Mouse (Mus musculus) heart, adult 2 months (tissue): ENCODE measurements around the gene Gbx2. TPM values are rescaled to one million over a fixed set of nuclear protein-coding genes. Genes with fewer than 3 reads are reported as not detected.
A peak's percentile ranks its signal among the peaks of the same experiment; 100 is the strongest.

ENCODE experiments used
- DNase-seq, 2 experiments: peaks; one replicate each; pipeline ENCODE4 v3.0.0; 2021
- H3K27ac ChIP-seq: fragments of 200-600 bp; 2 replicates; pipeline ENCODE4 v1.8.1; 2022
- H3K27me3 ChIP-seq: fragments of 200-500 bp; 2 replicates; pipeline ENCODE4 v1.6.1; 2012; ENCODE audit warnings: mild to moderate bottlenecking, low read length, inconsistent platforms, mixed read lengths; ENCODE audit not compliant: control insufficient read depth, insufficient read depth
- H3K36me3 ChIP-seq: fragments of 200-500 bp; 2 replicates; pipeline ENCODE4 v1.6.1; 2012; ENCODE audit warnings: low read length, inconsistent platforms; ENCODE audit not compliant: control insufficient read depth, insufficient read depth
- H3K4me1 ChIP-seq: fragments of 200-500 bp; 2 replicates; pipeline ENCODE4 v1.6.1; 2011; ENCODE audit warnings: low read length; ENCODE audit not compliant: control insufficient read depth, insufficient read depth
- H3K4me3 ChIP-seq: fragments of 200-600 bp; 2 replicates; pipeline ENCODE4 v1.8.1; 2022
- H3K79me2 ChIP-seq: fragments of 200-500 bp; replicated peaks from 2 replicates; pipeline ENCODE4 v1.6.1; 2012; ENCODE audit warnings: mild to moderate bottlenecking, inconsistent platforms, low read length, moderate library complexity, mixed read lengths; ENCODE audit not compliant: control insufficient read depth, insufficient read depth
- H3K9ac ChIP-seq: fragments of 200-500 bp; 2 replicates; pipeline ENCODE4 v1.6.1; 2012; ENCODE audit warnings: low read depth, mild to moderate bottlenecking, control low read depth, inconsistent platforms, low read length, mixed read lengths
- CTCF ChIP-seq: fragments of 200-600 bp; IDR thresholded peaks from 2 replicates; pipeline ENCODE4 v1.8.1; 2022; ENCODE audit warnings: antibody characterized with exemption, mild to moderate bottlenecking, moderate library complexity
- EP300 ChIP-seq: fragments of 200-500 bp; IDR thresholded peaks from 2 replicates; pipeline ENCODE4 v1.6.1; 2011; ENCODE audit warnings: low read depth, low read length, control low read depth; ENCODE audit not compliant: insufficient read depth
- POLR2A ChIP-seq: fragments of 200-500 bp; IDR thresholded peaks from 2 replicates; pipeline ENCODE4 v1.6.1; 2011; ENCODE audit warnings: mild to moderate bottlenecking, low read depth, low read length, control low read depth; ENCODE audit not compliant: insufficient read depth
- WGBS: fragments of 180-500 bp; shearing (Covaris S2); methylation state at CpG from one replicate; pipeline ENCODE4 v1.1.7; 2018; 5-methylcytosine and 5-hydroxymethylcytosine counted together
- intact Hi-C: fragments of 180-260 bp; cut with DNase I; formaldehyde crosslinking; loops from one replicate; pipeline ENCODE4 v1.15.1; 2025
- polyA plus RNA-seq: library from polyadenylated mRNA; depleted of rRNA; stranded (reverse); fragments of >200 nt; gene quantifications from 2 replicates; pipeline ENCODE4 v1.2.3, GENCODE M21; 2012
- total RNA-seq, 2 experiments: library from RNA; stranded (reverse); gene quantifications; 2 replicates each; pipeline ENCODE4 v1.2.3; 2021

Gene Gbx2
- total and polyA plus RNA-seq, 3 experiments, result 0.14 to 0.21 (median 0.18) TPM

DNA sequence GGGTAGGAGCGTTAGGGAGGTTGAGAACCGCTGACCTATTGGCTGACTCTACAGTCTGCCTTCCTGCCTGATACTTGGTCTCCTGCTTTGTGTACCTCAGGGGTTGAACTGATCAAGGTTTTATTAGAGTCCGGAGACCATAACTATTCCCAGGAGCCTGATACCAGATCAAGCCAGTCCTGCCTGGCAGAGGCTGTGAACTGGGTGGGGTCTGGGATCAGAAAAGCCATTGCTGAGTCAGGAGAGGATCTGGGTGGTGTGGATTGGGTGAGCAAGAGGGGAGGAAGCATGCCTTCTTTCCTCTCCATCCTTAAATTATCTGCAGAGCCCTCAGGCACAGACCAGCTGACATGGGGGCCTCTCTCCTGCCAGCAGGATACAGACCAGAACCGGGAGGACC lies 28.4 kb upstream of the Gbx2 start:
- no peak for TF ChIP-seq CTCF
- TF ChIP-seq POLR2A, result no peak
- no peak for TF ChIP-seq EP300
- no peak overlapping the region for H3K27ac ChIP-seq
- no peaks in the 10 kb centered on the region for H3K4me1 ChIP-seq
- no peaks in the 10 kb centered on the region for H3K27me3 ChIP-seq
- intact Hi-C loops, result no loop called here
- WGBS, result 82% methylated on average over 4 of the region's 4 CpGs
- no peaks in the 10 kb centered on the region for H3K79me2 ChIP-seq
- H3K9ac ChIP-seq, result no peak overlapping the region
- H3K4me3 ChIP-seq, result no peak overlapping the region
- DNase-seq, result no peak
- H3K36me3 ChIP-seq, result no peaks in the 10 kb centered on the region

DNA sequence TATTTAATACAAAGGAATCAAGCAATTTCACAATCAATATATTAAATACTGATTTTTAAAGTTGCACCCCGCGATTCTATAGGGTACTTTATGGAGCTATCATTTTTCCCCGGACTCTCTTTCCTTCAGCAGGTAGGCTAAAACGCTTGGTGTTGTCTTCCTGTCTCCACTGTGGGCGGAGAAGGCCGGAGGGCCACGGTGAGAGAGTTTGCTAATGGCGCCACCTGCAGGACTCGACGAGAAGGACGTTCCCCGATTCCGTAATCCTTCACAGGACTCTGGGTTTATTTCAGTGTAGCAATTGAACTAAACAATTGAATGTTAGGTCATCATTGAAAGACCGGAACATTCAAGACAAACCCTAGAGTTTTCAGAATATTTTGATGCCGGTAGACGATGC lies 12.2 kb upstream of the Gbx2 start:
- Histone ChIP-seq H3K9ac (no peak overlapping the region), H3K4me1 (no peaks in the 10 kb centered on the region; the same call in 1 of the 2 replicates), H3K27ac (no peak overlapping the region), H3K79me2 (no peaks in the 10 kb centered on the region), H3K27me3 (peaks cover 19% of the 10 kb centered on the region), H3K4me3 (no peak overlapping the region; the same call in 1 of the 2 replicates), H3K36me3 (no peaks in the 10 kb centered on the region)
- 2% methylated on average over 16 of the region's 16 CpGs for WGBS
- peak; percentile 70 to 86 for DNase-seq
- intact Hi-C loops, result loop anchor here (1.0 to 10.0 kb wide), 4 partner anchors 173 to 708 kb away; no protein-coding TSS in a partner anchor
- TF ChIP-seq POLR2A (no peak), EP300 (0 out of 2 replicates have a peak, but pooled peaks have one; percentile 56), CTCF (peak; percentile 97)

DNA sequence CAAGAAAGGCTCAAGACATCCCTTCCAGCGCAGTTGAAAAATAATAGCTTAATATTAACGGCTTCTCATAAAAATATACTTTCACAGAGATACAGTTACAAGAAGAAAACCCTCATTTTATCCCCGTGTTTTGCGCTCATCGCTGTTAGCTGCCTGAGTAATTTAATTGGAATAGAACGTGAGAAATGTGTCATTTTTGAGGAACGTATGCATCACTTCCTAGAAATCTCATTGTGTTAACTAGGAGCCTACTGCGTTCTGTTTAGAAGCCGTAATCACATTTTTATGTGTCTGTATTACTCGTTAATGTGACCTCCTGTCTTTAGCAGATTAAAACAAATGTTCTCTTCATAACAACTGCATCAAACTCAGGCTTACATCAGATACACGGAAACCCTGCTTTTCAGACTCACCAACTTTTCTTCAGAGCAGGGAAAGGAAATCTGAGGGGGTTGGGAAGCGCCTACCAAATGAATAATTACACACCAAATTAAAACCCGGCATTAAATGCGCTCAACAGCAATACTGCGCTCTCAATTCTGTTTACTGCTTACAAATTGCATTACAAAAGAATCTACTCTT lies 11.5 kb upstream of the Gbx2 start:
- 18% methylated on average over 15 of the region's 15 CpGs for WGBS
- H3K27ac ChIP-seq, result no peak overlapping the region
- H3K4me3 ChIP-seq, result peak overlapping the region; percentile 6; the same call in 1 of the 2 replicates
- H3K9ac ChIP-seq, result no peak overlapping the region
- H3K79me2 ChIP-seq, result no peaks in the 10 kb centered on the region
- no peaks in the 10 kb centered on the region; the same call in 1 of the 2 replicates for H3K4me1 ChIP-seq
- DNase-seq, result no peak
- H3K27me3 ChIP-seq, result peaks cover 21% of the 10 kb centered on the region
- no peak for TF ChIP-seq POLR2A
- no peak for TF ChIP-seq EP300
- no peak for TF ChIP-seq CTCF
- intact Hi-C loops, result loop anchor here (1.0 to 10.0 kb wide), 3 partner anchors 83 to 708 kb away; no protein-coding TSS in a partner anchor
- no peaks in the 10 kb centered on the region for H3K36me3 ChIP-seq

DNA sequence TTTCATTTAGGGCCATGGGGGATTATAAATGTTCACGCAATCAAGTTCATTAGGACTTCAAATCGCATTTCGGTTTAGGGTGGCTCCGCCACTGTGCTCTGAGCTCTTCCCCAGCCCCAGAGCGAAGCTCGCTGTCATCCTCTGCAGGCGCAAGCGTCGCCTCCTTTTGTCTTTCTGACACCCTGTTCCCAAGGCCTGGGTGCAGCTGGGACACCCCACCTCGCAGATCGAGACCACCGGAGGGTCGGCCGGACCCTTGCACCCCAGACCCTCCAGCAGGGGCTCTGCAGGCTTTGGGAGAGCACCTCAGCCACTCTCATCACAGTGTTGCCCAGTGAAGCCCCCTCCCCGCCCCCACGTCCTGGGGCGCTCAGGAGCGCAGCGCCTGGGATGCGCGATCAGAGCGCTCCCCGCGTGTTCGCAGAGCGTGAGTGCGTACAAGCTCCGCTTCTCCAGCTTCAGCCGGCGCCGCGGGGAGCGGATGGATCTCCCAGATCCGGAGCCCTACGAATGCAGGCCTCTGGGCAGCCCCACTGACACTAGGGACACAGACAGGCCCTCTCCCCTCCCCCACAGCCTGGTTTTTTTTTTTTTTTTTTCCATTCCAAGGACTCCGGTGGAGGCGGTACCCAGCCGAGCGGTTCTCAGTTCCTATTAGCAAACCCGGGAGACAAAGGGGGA lies 10.9 kb upstream of the Gbx2 start:
- peaks cover 26% of the 10 kb centered on the region for H3K27me3 ChIP-seq
- H3K4me1 ChIP-seq, result no peaks in the 10 kb centered on the region; the same call in 1 of the 2 replicates
- intact Hi-C loops, result loop anchor here (1.0 to 10.0 kb wide), 3 partner anchors 83 to 707 kb away; no protein-coding TSS in a partner anchor
- no peak overlapping the region for H3K9ac ChIP-seq
- TF ChIP-seq POLR2A (no peak), CTCF (no peak), EP300 (no peak)
- peak in 1 of 2 experiments; percentile 40 for DNase-seq
- WGBS, result 2% methylated on average over 40 of the region's 40 CpGs
- peak overlapping the region; percentile 6; the same call in 1 of the 2 replicates for H3K4me3 ChIP-seq
- H3K27ac ChIP-seq, result no peak overlapping the region
- H3K36me3 ChIP-seq, result no peaks in the 10 kb centered on the region
- H3K79me2 ChIP-seq, result no peaks in the 10 kb centered on the region

DNA sequence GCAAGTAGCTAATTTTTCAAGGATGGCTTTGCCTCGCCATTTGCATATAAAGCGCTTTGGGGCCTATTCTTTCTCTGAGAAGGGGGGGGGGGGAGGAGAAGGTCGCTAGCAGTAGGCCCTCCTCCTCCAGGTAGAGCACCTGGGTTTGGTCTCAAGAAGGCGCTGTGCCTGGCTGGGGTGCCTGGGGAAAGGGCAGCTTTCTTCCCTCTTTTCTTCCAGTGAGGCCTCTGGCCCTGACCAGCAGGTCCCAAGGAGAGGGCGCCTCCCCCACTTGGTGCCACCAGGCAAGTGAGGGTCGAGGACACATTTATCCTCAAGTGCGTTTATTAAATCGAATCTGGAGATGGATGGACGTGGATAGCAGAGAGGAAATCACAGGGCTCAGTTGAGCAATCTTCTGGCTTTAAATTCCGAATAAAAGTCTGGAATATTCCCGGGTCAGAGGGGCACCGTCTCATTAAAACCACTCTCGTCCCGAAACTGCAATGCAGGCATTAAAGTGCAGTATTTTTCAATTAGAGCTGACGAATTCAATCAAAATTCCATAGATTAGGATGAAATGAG lies 10.1 kb upstream of the Gbx2 start:
- Histone ChIP-seq H3K4me3 (no peak overlapping the region), H3K27ac (no peak overlapping the region), H3K4me1 (no peaks in the 10 kb centered on the region; the same call in 1 of the 2 replicates), H3K36me3 (no peaks in the 10 kb centered on the region), H3K79me2 (no peaks in the 10 kb centered on the region), H3K27me3 (peaks cover 32% of the 10 kb centered on the region), H3K9ac (no peak overlapping the region)
- DNase-seq, result no peak
- TF ChIP-seq POLR2A (no peak), CTCF (no peak), EP300 (no peak)
- WGBS, result 32% methylated on average over 15 of the region's 15 CpGs
- intact Hi-C loops, result loop anchor here (5.0 to 10.0 kb wide), 2 partner anchors 274 to 706 kb away; no protein-coding TSS in a partner anchor
